Mouse (Mus musculus) midbrain, embryonic 11.5 days (tissue): ENCODE measurements at regions not wholly inside any gene's neighbourhood (a gene's known extent, or its start where the extent isn't known, plus 50 kb on each side); places are given as distances from the start of the nearest gene placed in this dataset.

Source experiments
- ATAC-seq: fragments of 200-750 bp; cut with Nextera tagmentation; 2 replicates; pipeline ENCODE4 v1.8.0; 2017; ENCODE audit warnings: moderate TSS enrichment, moderate library complexity; ENCODE audit not compliant: low FRiP score
- DNase-seq: peaks from one replicate; pipeline ENCODE4 v3.0.0; 2015; ENCODE audit warnings: low spot score; ENCODE audit errors: missing footprints
- H3K27ac ChIP-seq: fragments of 300-500 bp; sonication (generic); 2 replicates; pipeline ENCODE4 v1.5.1; 2014; ENCODE audit warnings: low read depth, low read length
- H3K27me3 ChIP-seq: fragments of 300-500 bp; sonication (generic); 2 replicates; pipeline ENCODE4 v1.6.1; 2014; ENCODE audit warnings: mild to moderate bottlenecking, low read length, moderate library complexity, mixed read lengths; ENCODE audit not compliant: control insufficient read depth, insufficient read depth
- H3K36me3 ChIP-seq: fragments of 300-500 bp; sonication (generic); 2 replicates; pipeline ENCODE4 v1.6.1; 2014; ENCODE audit warnings: mild to moderate bottlenecking, low read length, moderate library complexity, mixed read lengths; ENCODE audit not compliant: control insufficient read depth, insufficient read depth
- H3K4me1 ChIP-seq: fragments of 300-500 bp; sonication (generic); 2 replicates; pipeline ENCODE4 v1.6.1; 2014; ENCODE audit warnings: low read length; ENCODE audit not compliant: control insufficient read depth, insufficient read depth
- H3K4me2 ChIP-seq: fragments of 300-500 bp; sonication (generic); 2 replicates; pipeline ENCODE4 v1.6.1; 2014; ENCODE audit warnings: mild to moderate bottlenecking, moderate library complexity
- H3K4me3 ChIP-seq: fragments of 300-500 bp; sonication (generic); 2 replicates; pipeline ENCODE4 v1.5.1; 2014; ENCODE audit warnings: low read depth, low read length
- H3K9ac ChIP-seq: fragments of 300-500 bp; sonication (generic); 2 replicates; pipeline ENCODE4 v1.6.1; 2014; ENCODE audit warnings: low read length
- H3K9me3 ChIP-seq: fragments of 300-500 bp; sonication (generic); 2 replicates; pipeline ENCODE4 v1.6.1; 2016; ENCODE audit warnings: low read length; ENCODE audit not compliant: control insufficient read depth
- WGBS: fragments of 180-500 bp; shearing (Covaris S2); extraction: QIAGEN DNeasy Blood & Tissue Kit; methylation state at CpG from one replicate; pipeline ENCODE4 v1.1.7; 2014; 5-methylcytosine and 5-hydroxymethylcytosine counted together

DNA sequence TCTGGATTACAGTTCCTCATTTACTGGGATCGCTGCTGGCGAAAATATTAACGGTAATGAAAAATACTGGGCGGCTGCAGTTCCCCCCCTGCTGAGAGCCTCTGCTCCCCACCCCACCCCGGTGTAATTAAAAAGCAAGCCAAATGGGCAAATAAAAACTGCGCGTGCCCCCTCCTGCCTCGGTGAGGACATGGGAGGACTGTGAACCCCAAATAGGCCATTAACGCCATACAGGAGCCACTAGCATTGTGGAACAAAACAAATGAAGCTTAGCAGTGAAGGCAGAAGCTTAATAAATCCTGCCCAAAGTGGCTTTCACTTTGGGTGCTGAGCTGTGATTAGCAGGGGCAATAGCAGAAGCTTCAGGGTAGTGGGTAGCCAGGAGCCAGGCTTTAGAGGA, 52.3 kb upstream of the Sdk2 start:
- Histone ChIP-seq H3K4me3 (no peak overlapping the region), H3K27ac (no peak overlapping the region), H3K9ac (no peak overlapping the region), H3K36me3 (no peaks in the 10 kb centered on the region), H3K9me3 (no peaks in the 10 kb centered on the region), H3K27me3 (no peaks in the 10 kb centered on the region), H3K4me1 (no peaks in the 10 kb centered on the region), H3K4me2 (no peak overlapping the region)
- peak; percentile 81 for DNase-seq
- no peak for ATAC-seq
- WGBS, result 78% methylated on average over 9 of the region's 9 CpGs
